In genomic region chr3:88026823-88027222, GRCm38 (mm10) we compare ENCODE assay signal across 22 mouse cellular contexts. TPM values are rescaled to one million over a fixed set of nuclear protein-coding genes. Genes with fewer than 3 reads are reported as not detected.
"Had no signal": no experiment of that assay in that cellular context is flagged by ENCODE, and none has a peak within 500 bp of the region (broad histone marks: within the 10 kb centered on the region; RNA-seq: fewer than 3 reads in every experiment).

No protein-coding gene starts in this region.

- H3K4me2 ChIP-seq: lung, embryonic 15.5 days; midbrain, embryonic 12.5 days; midbrain, embryonic 15.5 days; neural tube, embryonic 12.5 days; stomach, embryonic 15.5 days had no signal

- H3K9ac ChIP-seq: liver, postnatal 0 days; lung, embryonic 15.5 days; midbrain, embryonic 12.5 days; midbrain, embryonic 15.5 days; neural tube, embryonic 12.5 days; stomach, embryonic 15.5 days had no signal

- H3K4me3 ChIP-seq: lung, embryonic 15.5 days; megakaryocyte, embryonic 14.5 days; midbrain, embryonic 12.5 days; midbrain, embryonic 15.5 days; neural tube, embryonic 12.5 days; stomach, embryonic 15.5 days had no signal

- H3K9me3 ChIP-seq: lung, embryonic 15.5 days; midbrain, embryonic 15.5 days; neural tube, embryonic 12.5 days; stomach, embryonic 15.5 days had no signal

- H3K27ac ChIP-seq: lung, embryonic 15.5 days; macrophage; midbrain, embryonic 12.5 days; midbrain, embryonic 15.5 days; neural tube, embryonic 12.5 days; stomach, embryonic 15.5 days; stomach, postnatal 0 days had no signal

- ATAC-seq: liver, postnatal 0 days; lung, postnatal 0 days; midbrain, embryonic 15.5 days had no signal

- DNase-seq: liver, postnatal 0 days; lung, adult 2 months; lung, postnatal 14 days; lung, postnatal 36 days; right cerebral cortex, postnatal 14 days; thymus, adult 2 months; thymus, postnatal 25 days had no signal

- H3K36me3 ChIP-seq: lung, embryonic 15.5 days; midbrain, embryonic 12.5 days; midbrain, embryonic 15.5 days; neural tube, embryonic 12.5 days; stomach, embryonic 15.5 days had no signal

RNA-seq across cellular contexts. Expression of gene Hapln2, which starts 0.6 kb away (rescaled TPM):
- total RNA-seq: megakaryocyte progenitor cell, adult 5-6 weeks; monocyte, adult 5-6 weeks; neutrophil, adult 5-6 weeks had no signal
- polyA plus RNA-seq: liver, postnatal 0 days; lung, postnatal 0 days; macrophage; spleen, adult 2 months; stomach, postnatal 0 days had no signal

RNA-seq across cellular contexts. Expression of gene Bcan, which starts 26.8 kb away (rescaled TPM):
- total RNA-seq: megakaryocyte progenitor cell, adult 5-6 weeks; monocyte, adult 5-6 weeks; neutrophil, adult 5-6 weeks had no signal
- polyA plus RNA-seq: liver, postnatal 0 days; macrophage; spleen, adult 2 months had no signal

RNA-seq across cellular contexts. Expression of gene Ttc24, which starts 51.3 kb away (rescaled TPM):
- total RNA-seq: megakaryocyte progenitor cell, adult 5-6 weeks; midbrain, postnatal 0 days; monocyte, adult 5-6 weeks; neutrophil, adult 5-6 weeks had no signal
- polyA plus RNA-seq: liver, postnatal 0 days; lung, adult 2 months; lung, embryonic 15.5 days; lung, postnatal 0 days; macrophage; midbrain, embryonic 12.5 days; midbrain, embryonic 15.5 days; midbrain, postnatal 0 days; neural tube, embryonic 12.5 days; neural tube, embryonic 14.5 days; spleen, adult 2 months; stomach, embryonic 15.5 days; stomach, postnatal 0 days had no signal
